25 mouse cellular contexts compared by ENCODE assay signal in genomic region chr13:51900043-51900440, GRCm38 (mm10). TPM values are rescaled to one million over a fixed set of nuclear protein-coding genes. Genes with fewer than 3 reads are reported as not detected.
DNase-seq lines count a peak whose midpoint lies in the region; ATAC-seq and TF ChIP-seq lines count a peak whose summit lies in the region.
"Had no signal": no experiment of that assay in that cellular context is flagged by ENCODE, and none has a peak within 500 bp of the region (broad histone marks: within the 10 kb centered on the region; RNA-seq: fewer than 3 reads in every experiment).

No protein-coding gene starts in this region.

- H3K9me3 ChIP-seq in neural tube, embryonic 15.5 days (replicated peaks), result no peaks in the 10 kb centered on the region
- H3K9me3 ChIP-seq: heart, embryonic 10.5 days; heart, embryonic 15.5 days; kidney, embryonic 15.5 days; limb, embryonic 15.5 days; liver, embryonic 13.5 days; megakaryocyte, embryonic 14.5 days had no signal

- no peaks in the 10 kb centered on the region for H3K27me3 ChIP-seq in neural tube, embryonic 15.5 days (replicated peaks)
- H3K27me3 ChIP-seq: CH12.LX; heart, embryonic 15.5 days; kidney, embryonic 15.5 days; limb, embryonic 15.5 days; liver, embryonic 13.5 days had no signal

- no peak overlapping the region for H3K4me3 ChIP-seq in gastrocnemius, adult 2 months
- no peak overlapping the region for H3K4me3 ChIP-seq in neural tube, embryonic 15.5 days (replicated peaks)
- H3K4me3 ChIP-seq: heart, embryonic 10.5 days; heart, embryonic 15.5 days; hindbrain, embryonic 13.5 days; kidney, embryonic 15.5 days; limb, embryonic 15.5 days; liver, embryonic 13.5 days; megakaryocyte, embryonic 14.5 days; midbrain, embryonic 13.5 days had no signal

- intact Hi-C loops in gastrocnemius, adult 2 months (cut with DNase I), result no loop called here

- no peak overlapping the region for H3K9ac ChIP-seq in neural tube, embryonic 15.5 days (replicated peaks)
- H3K9ac ChIP-seq: heart, embryonic 15.5 days; hindbrain, embryonic 13.5 days; kidney, embryonic 15.5 days; limb, embryonic 15.5 days; liver, embryonic 13.5 days; midbrain, embryonic 13.5 days had no signal

- ATAC-seq in neural tube, embryonic 15.5 days (ENCODE audit: low FRiP score), result no peak
- ATAC-seq: activated CD4-positive, CD25-positive, alpha-beta regulatory T cell, adult 4 months; forebrain, embryonic 14.5 days; intestine, postnatal 0 days; midbrain, embryonic 13.5 days had no signal

- peak overlapping the region; percentile 51 for H3K27ac ChIP-seq in gastrocnemius, adult 2 months
- no peak overlapping the region for H3K27ac ChIP-seq in neural tube, embryonic 15.5 days (replicated peaks)
- H3K27ac ChIP-seq: heart, embryonic 15.5 days; hindbrain, embryonic 13.5 days; kidney, embryonic 15.5 days; liver, embryonic 13.5 days; midbrain, embryonic 13.5 days had no signal

- H3K36me3 ChIP-seq in neural tube, embryonic 15.5 days, result no peaks in the 10 kb centered on the region
- H3K36me3 ChIP-seq: heart, embryonic 10.5 days; heart, embryonic 15.5 days; hindbrain, embryonic 13.5 days; kidney, embryonic 15.5 days; limb, embryonic 15.5 days; liver, embryonic 13.5 days; midbrain, embryonic 13.5 days had no signal

- no peak overlapping the region for H3K4me2 ChIP-seq in neural tube, embryonic 15.5 days
- H3K4me2 ChIP-seq: heart, embryonic 15.5 days; hindbrain, embryonic 13.5 days; kidney, embryonic 15.5 days; limb, embryonic 15.5 days; liver, embryonic 13.5 days; midbrain, embryonic 13.5 days had no signal

- TF ChIP-seq CTCF in gastrocnemius, adult 2 months (IDR thresholded peaks at IDR 0.05), result no peak

- 73% methylated on average over 3 of the region's 3 CpGs for WGBS in neural tube, embryonic 15.5 days

- peak; percentile 29 to 74 for DNase-seq in adrenal gland, adult (ENCODE audit: inconsistent age in 2 of 2, low spot score in 1 of 2)
- no peak for DNase-seq in adrenal gland, postnatal 25 days
- no peak for DNase-seq in gastrocnemius, adult 2 months
- DNase-seq in gastrocnemius, postnatal 25 days, result no peak
- peak; percentile 4 for DNase-seq in kidney, postnatal 10 days
- no peak for DNase-seq in kidney, adult 9 months
- DNase-seq: cerebellum, adult 11-12 months; kidney, postnatal 36 days; liver, embryonic 13.5 days; lung, adult 18-20 months; lung, postnatal 4 days; right cerebral cortex, postnatal 25 days; thymus, postnatal 14 days had no signal

- peaks cover 21% of the 10 kb centered on the region for H3K4me1 ChIP-seq in neural tube, embryonic 15.5 days

RNA-seq across cellular contexts. Expression of gene Gadd45g, which starts 53.6 kb away (rescaled TPM):
- 15.2 and 29.0 TPM in 2 replicates for total RNA-seq in adrenal gland, postnatal 25 days (2021)
- total RNA-seq in gastrocnemius, adult 2 months (2021), result 100 to 1,000 TPM in 1 of 2 experiments, 10 to 100 TPM in 1; 22.4 to 127 TPM
- total RNA-seq in gastrocnemius, postnatal 25 days (2021), result 10 to 100 TPM; 15.3 to 17.4 TPM
- polyA plus RNA-seq in neural tube, embryonic 15.5 days (2015; fragmentation: Nextera tagmentation; extraction: Ambion mirVana), result 32.1 and 35.4 TPM in 2 replicates

Comparison
In these comparisons a context has a peak if more than half of its experiments do, and no peak if none do; other contexts are left out.
1. DNase-seq: peak in adrenal gland, adult (2 of 2) and kidney, postnatal 10 days (single experiment); none in adrenal gland, postnatal 25 days (single experiment), gastrocnemius, adult 2 months (single experiment), gastrocnemius, postnatal 25 days (single experiment) and kidney, adult 9 months (single experiment).